Mouse (Mus musculus) intestine, embryonic 14.5 days (tissue): ENCODE measurements around the gene Pfdn2. TPM values are rescaled to one million over a fixed set of nuclear protein-coding genes. Genes with fewer than 3 reads are reported as not detected.
"Not testable (repeated sequence)": the region's sequence is repeated elsewhere in the genome, so short reads cannot be mapped to it uniquely, and the experiment has no call there.

ENCODE experiments used
- ATAC-seq: fragments of 200-750 bp; cut with Nextera tagmentation; replicated peaks from 2 replicates; pipeline ENCODE4 v1.8.0; 2017; ENCODE audit warnings: low read depth, moderate number of reproducible peaks, moderate TSS enrichment, moderate library complexity; ENCODE audit not compliant: low FRiP score, low TSS enrichment
- DNase-seq: peaks from one replicate; pipeline ENCODE4 v3.0.0-alpha.2; 2018; ENCODE audit warnings: low spot score
- H3K27ac ChIP-seq: fragments of 300-500 bp; sonication (generic); 2 replicates; pipeline ENCODE4 v1.5.1; 2014; ENCODE audit warnings: low read depth, mild to moderate bottlenecking, control low read depth
- H3K27me3 ChIP-seq: fragments of 300-500 bp; sonication (generic); replicated peaks from 2 replicates; pipeline ENCODE4 v1.6.1; 2014; ENCODE audit warnings: low read length, control low read depth; ENCODE audit not compliant: control insufficient read depth, insufficient read depth
- H3K36me3 ChIP-seq: fragments of 300-500 bp; sonication (generic); 2 replicates; pipeline ENCODE4 v1.6.1; 2014; ENCODE audit warnings: low read length, control low read depth; ENCODE audit not compliant: control insufficient read depth, insufficient read depth
- H3K4me1 ChIP-seq: fragments of 300-500 bp; sonication (generic); replicated peaks from 2 replicates; pipeline ENCODE4 v1.6.1; 2014; ENCODE audit warnings: low read length, control low read depth, mixed read lengths; ENCODE audit not compliant: control insufficient read depth, insufficient read depth
- H3K4me2 ChIP-seq: fragments of 300-500 bp; sonication (generic); 2 replicates; pipeline ENCODE4 v1.6.1; 2014; ENCODE audit warnings: low read length
- H3K4me3 ChIP-seq: fragments of 300-500 bp; sonication (generic); 2 replicates; pipeline ENCODE4 v1.5.1; 2014; ENCODE audit warnings: low read depth, low read length, control low read depth, mixed read lengths
- H3K9ac ChIP-seq: fragments of 300-500 bp; sonication (generic); 2 replicates; pipeline ENCODE4 v1.6.1; 2014; ENCODE audit warnings: mild to moderate bottlenecking, low read length
- H3K9me3 ChIP-seq: fragments of 300-500 bp; sonication (generic); 2 replicates; pipeline ENCODE4 v1.6.1; 2016; ENCODE audit warnings: low read length, control low read depth; ENCODE audit not compliant: control insufficient read depth
- WGBS: fragments of 180-500 bp; shearing (Covaris S2); extraction: QIAGEN DNeasy Blood & Tissue Kit; methylation state at CpG from one replicate; pipeline ENCODE4 v1.1.7; 2014; 5-methylcytosine and 5-hydroxymethylcytosine counted together
- polyA plus RNA-seq: library from polyadenylated mRNA; unstranded; fragments of >200 nt; fragmentation: Nextera tagmentation; extraction: Ambion mirVana; gene quantifications from 2 replicates; pipeline ENCODE4 v1.2.1, GENCODE M21; 2014

Pfdn2 gene
- 48.2 and 51.4 TPM in 2 replicates for polyA plus RNA-seq

DNA sequence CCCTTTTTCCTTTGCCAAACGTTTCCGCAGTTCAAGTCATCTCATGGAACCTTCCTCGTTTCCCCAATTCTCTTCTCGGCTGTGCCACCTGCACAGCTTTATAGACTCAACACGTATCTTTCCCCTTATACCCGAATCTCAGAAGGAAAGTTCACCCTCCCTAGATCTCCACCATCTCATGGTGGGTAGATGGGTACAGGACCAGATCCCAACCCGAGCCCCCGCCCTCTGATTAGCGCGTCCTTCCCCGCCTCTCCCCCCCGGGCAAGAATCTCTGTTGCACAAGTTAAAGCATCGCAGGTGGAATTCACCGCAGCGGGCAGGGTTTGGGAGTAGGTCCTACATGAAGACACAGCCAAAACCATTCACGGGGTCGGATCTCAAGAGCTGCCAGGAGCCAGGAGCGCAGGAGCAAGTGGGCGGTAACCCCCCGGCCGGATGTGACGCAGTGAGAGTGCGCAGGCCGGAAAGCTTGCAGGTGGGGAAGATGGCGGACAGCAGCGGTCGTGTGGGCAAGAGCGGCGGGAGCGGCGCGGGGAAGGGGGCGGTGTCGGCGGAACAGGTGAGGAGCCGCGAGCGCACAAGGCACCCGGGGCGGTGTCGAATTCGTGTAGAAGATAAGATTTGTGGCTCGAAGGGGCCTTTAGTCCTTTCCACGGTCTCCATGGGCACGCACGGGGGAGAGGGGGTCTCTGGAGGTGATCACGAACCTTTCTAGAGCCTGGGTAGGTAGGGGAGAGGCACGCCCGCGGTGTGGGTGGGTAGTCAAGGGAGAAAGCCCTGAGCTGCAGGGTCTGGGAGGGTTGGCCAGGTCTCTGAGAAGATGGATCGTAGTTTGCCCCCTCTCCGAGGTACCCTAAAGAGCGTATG, at the start of gene Pfdn2, which contains the start of gene Nit1:
TSS of gene Pfdn2 (plus strand) at position 446 of the 870 bp plus-strand sequence.
TSS of gene Nit1 (minus strand) at position 422 of the 870 bp plus-strand sequence.
- Histone ChIP-seq H3K27me3 (no peaks in the 10 kb centered on the region), H3K4me1 (peaks cover 11% of the 10 kb centered on the region), H3K4me3 (peak within 1 kb of the TSS; percentile 85), H3K36me3 (peaks cover 35% of the 10 kb centered on the region), H3K9ac (peak within 1 kb of the TSS; percentile 82), H3K4me2 (peak within 1 kb of the TSS; percentile 95), H3K27ac (peak within 1 kb of the TSS; percentile 57), H3K9me3 (no peaks in the 10 kb centered on the region)
- peak; percentile 95 for DNase-seq
- 1% methylated on average over 53 of the region's 53 CpGs for WGBS
- peak; percentile 88 for ATAC-seq

DNA sequence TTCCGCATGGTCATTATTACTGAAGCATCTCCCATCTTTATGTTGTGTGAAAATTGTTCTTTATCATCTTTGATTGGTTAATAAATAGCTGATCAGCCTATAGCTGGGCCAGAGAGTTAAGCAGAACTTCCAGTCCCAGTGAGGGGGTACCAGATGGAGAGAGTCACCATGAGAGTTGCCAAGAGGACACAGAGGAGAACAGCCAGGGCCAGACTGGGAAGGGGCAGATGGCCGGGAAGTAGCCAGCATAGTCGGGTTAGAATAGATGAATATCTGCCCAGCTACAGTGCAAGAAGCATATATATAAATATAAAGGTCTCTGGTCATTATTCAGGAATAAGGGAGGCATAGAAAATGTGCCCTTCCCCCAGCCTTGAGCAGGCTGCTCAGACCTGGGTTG, 47.2 kb upstream of the Pfdn2 start:
- Histone ChIP-seq H3K9me3 (no peaks in the 10 kb centered on the region), H3K4me2 (no peak overlapping the region), H3K36me3 (no peaks in the 10 kb centered on the region), H3K27ac (no peak overlapping the region), H3K4me1 (peaks cover 7% of the 10 kb centered on the region), H3K4me3 (no peak overlapping the region), H3K9ac (no peak overlapping the region), H3K27me3 (0 out of 2 replicates have a peak, but pooled peaks cover 3% of the 10 kb centered on the region)
- ATAC-seq (no peak), DNase-seq (no peak)
- 58% methylated on average over 3 of the region's 3 CpGs for WGBS

- WGBS: 70% methylated on average over 5 of the region's 5 CpGs
- not testable (repeated sequence) for H3K27me3 ChIP-seq, ATAC-seq, H3K4me3 ChIP-seq, H3K9ac ChIP-seq, DNase-seq, H3K4me2 ChIP-seq, H3K9me3 ChIP-seq, H3K27ac ChIP-seq, H3K4me1 ChIP-seq, H3K36me3 ChIP-seq
These were observed 39.3 kb upstream of the Pfdn2 start for GRCm38 (mm10) chr1:171306157-171306556.

GRCm38 (mm10) chr1:171309321-171309720, 36.1 kb upstream of the Pfdn2 start:
- Histone ChIP-seq H3K4me1 (no peaks in the 10 kb centered on the region), H3K9me3 (no peaks in the 10 kb centered on the region), H3K27ac (no peak overlapping the region), H3K4me2 (no peak overlapping the region), H3K4me3 (no peak overlapping the region), H3K27me3 (no peaks in the 10 kb centered on the region), H3K9ac (no peak overlapping the region), H3K36me3 (no peaks in the 10 kb centered on the region)
- no peak for DNase-seq
- 72% methylated on average over 2 of the region's 2 CpGs for WGBS
- ATAC-seq: no peak

DNA sequence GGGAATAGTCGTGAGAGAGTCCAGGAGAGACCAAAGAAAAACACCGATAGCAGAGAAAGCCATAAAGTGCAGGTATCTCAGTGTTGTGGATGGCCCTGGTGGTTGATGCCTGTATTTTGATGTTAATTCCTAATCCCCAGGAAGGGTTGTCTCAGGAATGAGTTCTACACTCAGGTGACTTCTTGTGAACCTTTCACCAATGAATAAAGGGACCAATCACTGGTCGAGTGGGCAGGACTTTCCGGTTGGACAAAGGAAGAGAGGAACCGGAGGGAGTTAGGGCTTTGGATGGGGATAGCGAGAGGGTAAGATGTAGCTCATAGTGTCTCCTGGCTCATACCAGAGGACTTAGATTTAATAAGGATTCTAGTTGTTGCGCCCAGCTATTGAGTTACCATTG, 25.7 kb upstream of the Pfdn2 start:
- Histone ChIP-seq H3K4me3 (0 out of 2 replicates have a peak overlapping the region, but pooled peaks have one; percentile 8), H3K4me1 (no peaks in the 10 kb centered on the region), H3K27me3 (no peaks in the 10 kb centered on the region), H3K27ac (no peak overlapping the region), H3K9ac (no peak overlapping the region), H3K9me3 (no peaks in the 10 kb centered on the region), H3K4me2 (peak overlapping the region; percentile 11), H3K36me3 (no peaks in the 10 kb centered on the region)
- DNase-seq (no peak), ATAC-seq (no peak)
- 19% methylated on average over 7 of the region's 7 CpGs for WGBS

DNA sequence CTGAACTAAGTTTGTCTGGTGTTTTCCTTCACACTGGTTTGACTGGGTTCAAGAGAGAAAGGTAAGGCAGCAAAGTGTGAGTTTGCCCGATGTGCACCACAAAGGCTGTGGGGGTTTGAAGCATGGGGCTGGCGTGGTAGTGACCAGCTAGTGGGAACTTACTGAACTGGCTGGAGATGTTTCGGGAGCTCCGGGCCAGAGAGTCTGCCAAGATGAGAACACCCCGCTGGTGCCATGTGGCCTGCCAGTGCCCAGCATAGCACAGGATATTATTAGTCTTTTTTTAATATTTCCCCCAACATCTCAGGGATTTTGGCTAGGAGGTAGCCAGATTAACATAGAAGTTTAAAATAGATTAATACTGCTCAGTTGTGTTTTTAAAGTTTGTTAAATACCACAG, 25.3 kb upstream of the Pfdn2 start:
- ATAC-seq: no peak
- Histone ChIP-seq H3K27me3 (no peaks in the 10 kb centered on the region), H3K9me3 (no peaks in the 10 kb centered on the region), H3K27ac (no peak overlapping the region), H3K4me1 (no peaks in the 10 kb centered on the region), H3K36me3 (no peaks in the 10 kb centered on the region), H3K4me2 (peak overlapping the region; percentile 11), H3K4me3 (0 out of 2 replicates have a peak overlapping the region, but pooled peaks have one; percentile 8), H3K9ac (no peak overlapping the region)
- WGBS: 26% methylated on average over 5 of the region's 5 CpGs
- DNase-seq: no peak

GRCm38 (mm10) chr1:171321415-171321814, 24.1 kb upstream of the Pfdn2 start:
- H3K9me3 ChIP-seq: no peaks in the 10 kb centered on the region
- ATAC-seq (no peak), DNase-seq (no peak)
- H3K27ac ChIP-seq: no peak overlapping the region
- no peaks in the 10 kb centered on the region for H3K36me3 ChIP-seq
- H3K9ac ChIP-seq: no peak overlapping the region
- no peak overlapping the region for H3K4me2 ChIP-seq
- no peaks in the 10 kb centered on the region for H3K27me3 ChIP-seq
- no peaks in the 10 kb centered on the region for H3K4me1 ChIP-seq
- no peak overlapping the region for H3K4me3 ChIP-seq

GRCm38 (mm10) chr1:171322012-171322411, 23.5 kb upstream of the Pfdn2 start:
- Histone ChIP-seq H3K9me3 (no peaks in the 10 kb centered on the region), H3K4me2 (no peak overlapping the region), H3K9ac (no peak overlapping the region), H3K4me1 (no peaks in the 10 kb centered on the region), H3K27me3 (no peaks in the 10 kb centered on the region), H3K36me3 (no peaks in the 10 kb centered on the region), H3K4me3 (no peak overlapping the region), H3K27ac (no peak overlapping the region)
- ATAC-seq: no peak; the same call in 1 of the 2 replicates
- 67% methylated on average over 1 of the region's 1 CpGs for WGBS
- no peak for DNase-seq
